Mouse (Mus musculus) kidney, embryonic 15.5 days (tissue): Measurements from ENCODE around the gene Vipr1. TPM values are rescaled to one million over a fixed set of nuclear protein-coding genes. Genes with fewer than 3 reads are reported as not detected.

Experiments
- ATAC-seq: fragments of 200-750 bp; cut with Nextera tagmentation; replicated peaks from 2 replicates; pipeline ENCODE4 v1.8.0; 2017; ENCODE audit warnings: moderate TSS enrichment; ENCODE audit not compliant: low FRiP score
- H3K27ac ChIP-seq: fragments of 300-500 bp; sonication (generic); 2 replicates; pipeline ENCODE4 v1.5.1; 2015; ENCODE audit warnings: mild to moderate bottlenecking, inconsistent platforms
- H3K27me3 ChIP-seq: fragments of 300-500 bp; sonication (generic); 2 replicates; pipeline ENCODE4 v1.6.1; 2015; ENCODE audit warnings: inconsistent platforms
- H3K36me3 ChIP-seq: fragments of 300-500 bp; sonication (generic); 2 replicates; pipeline ENCODE4 v1.6.1; 2015; ENCODE audit warnings: inconsistent platforms
- H3K4me1 ChIP-seq: fragments of 300-500 bp; sonication (generic); 2 replicates; pipeline ENCODE4 v1.6.1; 2015; ENCODE audit warnings: inconsistent platforms
- H3K4me2 ChIP-seq: fragments of 300-500 bp; sonication (generic); 2 replicates; pipeline ENCODE4 v1.6.1; 2015; ENCODE audit warnings: moderate library complexity, mild to moderate bottlenecking, inconsistent platforms
- H3K4me3 ChIP-seq: fragments of 300-500 bp; sonication (generic); replicated peaks from 2 replicates; pipeline ENCODE4 v1.5.1; 2015; ENCODE audit warnings: mild to moderate bottlenecking, inconsistent platforms
- H3K9ac ChIP-seq: fragments of 300-500 bp; sonication (generic); 2 replicates; pipeline ENCODE4 v1.6.1; 2015; ENCODE audit warnings: mild to moderate bottlenecking, inconsistent platforms
- H3K9me3 ChIP-seq: fragments of 300-500 bp; sonication (generic); replicated peaks from 2 replicates; pipeline ENCODE4 v1.6.1; 2016; ENCODE audit warnings: inconsistent platforms
- WGBS: fragments of 180-500 bp; shearing (Covaris S2); methylation state at CpG from one replicate; pipeline ENCODE4 v1.1.7; 2015; ENCODE audit warnings: mixed read lengths; 5-methylcytosine and 5-hydroxymethylcytosine counted together
- polyA plus RNA-seq: library from polyadenylated mRNA; unstranded; fragments of >200 nt; fragmentation: Nextera tagmentation; extraction: Ambion mirVana; gene quantifications from 2 replicates; pipeline ENCODE4 v1.2.1, GENCODE M21; 2015

Vipr1 gene
- polyA plus RNA-seq, 1 experiment from 2014 or later: 0.18 TPM

DNA sequence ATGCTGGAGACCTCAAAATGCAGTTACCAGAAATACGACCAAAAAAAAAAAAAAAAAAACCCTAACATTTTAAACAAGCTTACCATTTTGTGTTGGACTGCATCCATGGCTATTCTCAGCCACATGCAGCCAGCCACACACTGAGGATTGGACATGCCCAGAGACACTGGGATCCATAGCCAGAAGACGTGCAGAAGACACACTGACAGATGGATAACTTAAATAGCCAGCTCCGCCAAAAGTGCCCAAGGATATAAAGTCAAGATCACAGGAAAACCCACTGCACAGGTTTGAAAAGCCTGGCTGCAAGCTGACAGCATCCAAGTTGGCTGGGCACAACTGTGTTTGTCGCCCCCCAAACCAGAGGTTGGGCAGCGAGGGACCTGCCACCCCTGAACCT is 21.6 kb downstream of the Vipr1 start:
- Histone ChIP-seq H3K4me3 (no peak overlapping the region), H3K9me3 (no peaks in the 10 kb centered on the region), H3K9ac (no peak overlapping the region), H3K4me1 (peaks cover 13% of the 10 kb centered on the region), H3K36me3 (no peaks in the 10 kb centered on the region), H3K27me3 (peaks cover 43% of the 10 kb centered on the region), H3K4me2 (no peak overlapping the region), H3K27ac (no peak overlapping the region)
- no peak for ATAC-seq
- WGBS: 82% methylated on average over 5 of the region's 5 CpGs

DNA sequence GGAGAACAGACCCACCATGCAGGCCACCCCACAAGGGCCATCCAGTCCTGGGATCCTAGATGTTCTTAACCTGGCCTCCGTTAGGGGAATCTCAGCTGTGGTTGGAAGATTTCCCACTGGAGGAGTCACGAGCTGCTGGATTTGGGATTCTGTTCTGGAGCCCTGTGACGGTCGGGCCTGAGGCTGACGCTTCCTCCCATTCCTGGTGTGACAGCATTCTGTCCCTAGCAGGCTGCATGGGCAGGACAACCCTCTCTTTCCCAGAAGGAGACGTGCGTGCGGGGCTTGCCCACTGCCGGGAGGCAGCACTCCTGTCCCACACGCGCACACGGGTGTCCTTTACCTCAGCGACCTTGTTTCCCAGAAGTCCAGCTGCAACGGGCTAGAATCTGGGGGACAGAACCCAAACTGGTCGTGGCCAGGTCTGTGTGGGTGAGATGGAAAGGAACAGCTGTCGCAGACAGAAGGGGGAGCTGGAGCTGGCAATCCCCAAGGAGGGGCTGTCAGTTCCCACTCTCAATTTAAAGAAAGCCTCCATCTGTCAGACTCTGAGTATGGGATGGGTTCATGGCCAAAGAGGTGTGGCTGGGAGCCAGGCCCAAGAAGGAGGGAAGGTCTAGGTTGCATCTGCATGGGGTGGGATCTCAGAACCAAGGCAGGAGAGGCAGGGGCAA is 24.6 kb downstream of the Vipr1 start:
- Histone ChIP-seq H3K4me2 (no peak overlapping the region), H3K4me3 (no peak overlapping the region), H3K36me3 (no peaks in the 10 kb centered on the region), H3K27ac (no peak overlapping the region), H3K9ac (no peak overlapping the region), H3K9me3 (no peaks in the 10 kb centered on the region), H3K27me3 (peaks cover 64% of the 10 kb centered on the region), H3K4me1 (peaks cover 24% of the 10 kb centered on the region)
- ATAC-seq: no peak
- WGBS: 57% methylated on average over 16 of the region's 16 CpGs

DNA sequence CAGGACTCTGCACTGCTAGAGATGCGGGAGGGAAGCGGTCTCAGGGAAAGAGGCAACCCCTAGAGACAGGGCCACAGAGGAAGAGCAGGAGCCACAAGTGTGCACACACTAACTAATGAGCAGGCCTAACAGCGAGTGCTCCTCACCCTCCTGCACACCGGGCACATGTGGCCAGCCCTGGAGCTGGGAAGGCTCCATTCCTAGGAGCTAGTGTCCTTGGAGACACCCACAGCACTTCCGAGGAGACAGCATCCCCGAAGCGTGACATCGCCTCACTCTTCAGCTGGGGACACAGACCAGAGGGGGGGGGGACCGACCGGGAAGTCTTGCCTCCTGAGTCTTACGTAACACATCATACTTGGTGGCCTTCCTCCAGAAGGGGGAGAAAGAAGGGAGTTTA is 25.3 kb downstream of the Vipr1 start:
- H3K4me3 ChIP-seq: no peak overlapping the region
- H3K9me3 ChIP-seq: no peaks in the 10 kb centered on the region
- no peak overlapping the region for H3K27ac ChIP-seq
- peaks cover 64% of the 10 kb centered on the region for H3K27me3 ChIP-seq
- no peak overlapping the region for H3K9ac ChIP-seq
- H3K4me2 ChIP-seq: no peak overlapping the region
- H3K4me1 ChIP-seq: peaks cover 30% of the 10 kb centered on the region
- ATAC-seq: no peak
- 85% methylated on average over 11 of the region's 11 CpGs for WGBS
- no peaks in the 10 kb centered on the region for H3K36me3 ChIP-seq

DNA sequence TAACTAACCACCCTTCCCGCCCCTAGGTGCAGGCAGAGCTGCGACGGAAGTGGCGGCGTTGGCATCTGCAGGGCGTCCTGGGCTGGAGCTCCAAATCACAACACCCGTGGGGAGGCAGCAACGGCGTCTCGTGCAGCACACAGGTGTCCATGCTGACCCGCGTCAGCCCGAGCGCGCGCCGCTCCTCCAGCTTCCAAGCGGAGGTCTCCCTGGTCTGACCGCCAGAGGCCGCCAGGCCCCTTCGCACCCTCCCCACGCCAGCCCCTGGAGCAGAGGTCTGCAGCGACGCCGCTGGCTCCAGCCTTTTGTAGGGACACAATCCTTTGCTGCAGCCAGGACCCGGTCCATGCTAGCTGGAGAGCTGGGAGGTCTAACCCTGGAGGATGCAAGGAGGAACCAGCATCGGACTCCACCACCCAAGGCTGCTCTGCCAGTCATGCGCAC is 26.9 kb downstream of the Vipr1 start:
- Histone ChIP-seq H3K36me3 (no peaks in the 10 kb centered on the region), H3K4me3 (peak overlapping the region; percentile 30), H3K9ac (peak overlapping the region; percentile 12; the same call in 1 of the 2 replicates), H3K27me3 (peaks cover 62% of the 10 kb centered on the region), H3K9me3 (no peaks in the 10 kb centered on the region), H3K27ac (no peak overlapping the region), H3K4me2 (peak overlapping the region; percentile 64), H3K4me1 (peaks cover 30% of the 10 kb centered on the region)
- WGBS: 0% methylated on average over 28 of the region's 28 CpGs
- ATAC-seq: peak; percentile 76

DNA sequence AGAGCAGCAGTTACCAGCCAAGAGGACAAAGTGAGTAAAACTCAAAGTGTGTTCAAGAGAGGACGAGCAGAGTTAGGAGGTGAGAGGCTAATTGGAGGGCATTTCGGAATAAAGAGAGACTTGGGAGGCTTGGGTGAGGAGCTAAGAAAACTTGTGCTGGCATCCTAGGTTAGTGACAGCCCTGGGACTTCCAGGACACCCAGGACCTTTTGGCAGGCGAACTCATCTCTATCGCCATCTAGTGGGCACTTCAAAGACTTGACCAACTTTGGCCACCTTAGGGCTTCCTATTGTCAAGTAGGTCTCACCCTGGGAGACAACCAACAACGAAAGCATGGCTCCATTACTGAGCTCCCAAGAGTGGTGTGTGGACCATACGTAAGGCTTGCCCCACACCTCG is 28.8 kb downstream of the Vipr1 start:
- peaks cover 33% of the 10 kb centered on the region for H3K4me1 ChIP-seq
- 22% methylated on average over 7 of the region's 7 CpGs for WGBS
- no peaks in the 10 kb centered on the region for H3K9me3 ChIP-seq
- no peak overlapping the region for H3K9ac ChIP-seq
- H3K27me3 ChIP-seq: peaks cover 46% of the 10 kb centered on the region
- H3K36me3 ChIP-seq: no peaks in the 10 kb centered on the region
- H3K4me2 ChIP-seq: no peak overlapping the region
- H3K27ac ChIP-seq: no peak overlapping the region
- no peak overlapping the region for H3K4me3 ChIP-seq
- no peak for ATAC-seq

DNA sequence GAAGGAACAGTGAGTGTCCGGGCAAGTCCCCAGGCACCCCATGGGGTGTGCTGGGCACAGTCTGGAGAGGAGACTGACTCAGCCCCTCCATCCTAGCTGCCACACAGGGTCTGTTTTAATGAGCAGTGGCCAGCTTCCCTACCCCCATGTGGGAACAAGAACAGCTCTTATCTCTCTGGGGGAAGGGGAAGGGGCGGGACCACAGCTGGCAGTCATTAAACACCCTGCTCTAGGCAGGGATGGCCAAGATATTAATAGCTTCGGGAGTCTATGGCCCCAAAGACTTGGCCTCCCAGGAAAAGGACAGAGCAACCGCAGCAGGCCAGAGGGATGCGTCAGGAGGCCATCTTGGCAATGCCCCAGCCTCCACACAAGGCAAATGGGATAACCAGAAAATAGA is 29.8 kb downstream of the Vipr1 start:
- no peaks in the 10 kb centered on the region for H3K9me3 ChIP-seq
- H3K4me1 ChIP-seq: peaks cover 28% of the 10 kb centered on the region
- 53% methylated on average over 5 of the region's 5 CpGs for WGBS
- H3K27me3 ChIP-seq: peaks cover 39% of the 10 kb centered on the region
- no peaks in the 10 kb centered on the region for H3K36me3 ChIP-seq
- no peak for ATAC-seq
- no peak overlapping the region for H3K4me3 ChIP-seq
- no peak overlapping the region for H3K9ac ChIP-seq
- no peak overlapping the region for H3K27ac ChIP-seq
- no peak overlapping the region for H3K4me2 ChIP-seq

DNA sequence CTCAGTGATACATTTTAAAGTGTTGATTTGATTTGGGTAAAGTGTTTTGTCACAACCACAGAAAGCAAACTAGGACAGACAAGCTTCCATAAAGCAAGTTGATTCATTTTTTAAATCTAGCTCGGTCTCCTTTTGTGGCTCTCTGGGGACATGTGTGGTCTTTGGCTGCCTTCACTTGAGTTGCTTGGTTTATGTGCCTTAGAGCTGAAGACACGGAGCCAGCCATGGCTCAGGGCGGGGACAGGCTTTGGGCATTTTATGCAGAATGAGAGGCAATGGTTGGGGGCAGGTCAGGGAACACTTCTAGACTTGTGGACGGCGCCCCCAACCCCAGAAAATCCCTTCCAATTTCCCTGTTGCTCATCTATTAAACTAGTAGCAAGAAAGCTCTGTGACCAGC is 31.2 kb downstream of the Vipr1 start:
- ATAC-seq: no peak
- Histone ChIP-seq H3K36me3 (no peaks in the 10 kb centered on the region), H3K27ac (no peak overlapping the region), H3K4me3 (no peak overlapping the region), H3K4me2 (no peak overlapping the region), H3K27me3 (peaks cover 25% of the 10 kb centered on the region), H3K9me3 (no peaks in the 10 kb centered on the region), H3K4me1 (peaks cover 28% of the 10 kb centered on the region), H3K9ac (no peak overlapping the region)
- WGBS: 75% methylated on average over 5 of the region's 5 CpGs

DNA sequence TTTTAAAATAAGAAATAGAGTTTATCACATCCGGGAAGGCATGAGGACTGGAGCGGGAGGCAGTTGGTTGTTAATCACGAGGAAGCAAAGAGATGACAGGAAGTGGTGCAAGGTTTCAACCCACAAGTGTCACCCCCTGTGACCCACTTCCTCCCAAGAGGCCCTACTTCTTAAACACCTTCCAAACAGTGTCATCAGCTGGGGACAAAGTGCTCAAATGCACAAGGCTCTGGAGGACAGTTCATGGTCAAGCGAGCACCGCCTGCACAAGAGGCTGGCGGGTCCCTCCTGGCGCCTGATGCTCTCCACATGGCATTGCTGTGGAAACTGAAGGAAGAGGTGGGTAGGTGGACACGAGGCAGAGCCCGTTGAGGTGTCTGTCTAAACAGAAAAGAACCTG is 32.5 kb downstream of the Vipr1 start:
- peaks cover 23% of the 10 kb centered on the region for H3K4me1 ChIP-seq
- peaks cover 13% of the 10 kb centered on the region for H3K27me3 ChIP-seq
- no peaks in the 10 kb centered on the region for H3K36me3 ChIP-seq
- H3K4me2 ChIP-seq: no peak overlapping the region
- H3K9me3 ChIP-seq: no peaks in the 10 kb centered on the region
- no peak overlapping the region for H3K9ac ChIP-seq
- ATAC-seq: no peak
- 61% methylated on average over 9 of the region's 9 CpGs for WGBS
- H3K27ac ChIP-seq: no peak overlapping the region
- no peak overlapping the region for H3K4me3 ChIP-seq

DNA sequence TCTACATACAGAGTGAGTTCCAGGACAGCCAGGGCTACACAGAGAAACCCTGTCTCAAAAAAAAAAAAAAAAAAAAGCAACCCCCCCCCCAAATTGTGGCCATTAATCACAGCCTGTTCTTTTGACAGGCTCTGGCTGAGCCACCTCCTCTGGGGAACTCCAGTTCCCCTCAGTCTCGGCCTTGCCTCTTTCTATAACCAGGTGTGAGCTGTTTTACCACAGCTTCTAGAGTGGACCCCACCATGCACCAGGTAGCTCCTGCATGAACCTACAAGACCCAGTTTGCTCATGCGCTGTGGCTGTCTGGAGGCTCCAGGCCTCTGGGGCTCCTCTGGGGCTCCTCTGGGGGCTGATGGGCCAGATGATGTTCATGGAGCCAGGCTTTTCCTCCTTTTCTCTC is 33.0 kb downstream of the Vipr1 start:
- H3K4me1 ChIP-seq: peaks cover 21% of the 10 kb centered on the region
- ATAC-seq: no peak
- no peaks in the 10 kb centered on the region for H3K9me3 ChIP-seq
- 75% methylated on average over 2 of the region's 2 CpGs for WGBS
- no peak overlapping the region for H3K9ac ChIP-seq
- no peak overlapping the region for H3K4me2 ChIP-seq
- no peaks in the 10 kb centered on the region for H3K36me3 ChIP-seq
- no peak overlapping the region for H3K4me3 ChIP-seq
- H3K27me3 ChIP-seq: peaks cover 8% of the 10 kb centered on the region
- H3K27ac ChIP-seq: no peak overlapping the region

DNA sequence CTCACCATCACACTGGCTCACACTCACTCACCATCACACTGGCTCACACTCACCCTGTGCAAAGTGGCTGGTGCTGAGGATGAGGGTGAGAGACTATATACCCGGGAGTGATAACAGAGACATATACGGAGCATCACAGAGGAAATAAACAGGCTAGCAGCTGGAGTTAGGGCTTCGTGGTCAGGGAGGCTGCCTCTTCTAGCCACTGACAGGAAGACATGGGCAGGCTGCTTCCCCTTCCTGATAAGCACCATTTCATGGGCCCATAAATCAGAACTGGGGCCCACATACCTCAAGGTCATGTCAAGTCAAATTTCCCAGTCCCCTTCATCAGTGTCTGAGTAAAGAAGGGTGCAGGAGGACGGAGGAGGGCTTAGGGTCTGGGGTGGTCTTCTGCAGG is 34.6 kb downstream of the Vipr1 start:
- no peak overlapping the region for H3K4me2 ChIP-seq
- H3K27ac ChIP-seq: no peak overlapping the region
- 40% methylated on average over 4 of the region's 4 CpGs for WGBS
- no peak overlapping the region for H3K4me3 ChIP-seq
- H3K9me3 ChIP-seq: no peaks in the 10 kb centered on the region
- H3K27me3 ChIP-seq: no peaks in the 10 kb centered on the region
- no peak overlapping the region for H3K9ac ChIP-seq
- H3K36me3 ChIP-seq: 0 out of 2 replicates have a peak, but pooled peaks cover 4% of the 10 kb centered on the region
- H3K4me1 ChIP-seq: peaks cover 21% of the 10 kb centered on the region
- ATAC-seq: no peak

DNA sequence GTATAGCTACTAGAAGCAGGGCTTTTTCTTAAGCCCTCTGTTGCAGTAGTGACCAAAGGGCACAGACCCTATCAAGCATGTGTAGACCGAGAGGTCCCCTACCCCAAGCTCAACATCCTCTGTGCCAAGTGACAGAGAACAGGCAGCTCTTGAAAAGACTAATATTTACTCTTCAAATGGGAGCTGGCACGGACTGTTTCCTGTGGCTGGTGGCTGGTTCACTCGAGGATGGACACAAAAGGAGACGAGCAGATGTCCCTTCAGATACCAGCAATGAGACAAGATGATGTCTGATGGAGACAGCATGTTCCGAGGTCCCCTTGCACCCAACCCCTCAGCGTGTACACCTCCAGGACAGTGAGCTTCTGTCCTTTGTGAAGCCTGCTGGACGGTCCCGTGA is 35.0 kb downstream of the Vipr1 start:
- H3K9me3 ChIP-seq: no peaks in the 10 kb centered on the region
- peaks cover 8% of the 10 kb centered on the region; the same call in 1 of the 2 replicates for H3K36me3 ChIP-seq
- no peak overlapping the region for H3K27ac ChIP-seq
- H3K4me2 ChIP-seq: no peak overlapping the region
- H3K27me3 ChIP-seq: no peaks in the 10 kb centered on the region
- no peak overlapping the region for H3K4me3 ChIP-seq
- peaks cover 17% of the 10 kb centered on the region for H3K4me1 ChIP-seq
- no peak overlapping the region for H3K9ac ChIP-seq
- ATAC-seq: no peak
- 67% methylated on average over 8 of the region's 8 CpGs for WGBS

DNA sequence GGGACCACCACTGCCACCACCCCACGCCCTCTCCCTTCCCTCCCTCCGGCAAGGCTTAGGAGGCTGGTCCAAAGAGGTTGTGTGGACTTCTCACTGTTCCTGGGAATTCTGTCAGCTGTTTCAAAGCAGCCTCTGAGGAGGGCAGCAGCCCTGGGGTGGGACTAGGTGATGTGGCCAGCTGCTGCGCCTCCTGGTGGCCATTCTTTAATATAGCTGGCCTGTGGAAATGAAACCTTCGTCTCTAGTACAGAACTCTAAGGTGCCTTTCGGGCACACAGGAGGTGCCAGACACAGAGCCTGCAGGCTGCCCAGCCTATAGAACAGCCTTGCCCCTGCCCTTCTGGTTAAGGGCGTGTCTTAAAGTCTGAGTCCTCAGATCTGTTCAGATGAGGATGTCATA is 37.0 kb downstream of the Vipr1 start:
- peaks cover 15% of the 10 kb centered on the region for H3K4me1 ChIP-seq
- ATAC-seq: 0 out of 2 replicates have a peak, but pooled peaks have one; percentile 49
- peaks cover 22% of the 10 kb centered on the region for H3K36me3 ChIP-seq
- 24% methylated on average over 6 of the region's 6 CpGs for WGBS
- no peaks in the 10 kb centered on the region for H3K9me3 ChIP-seq
- H3K4me3 ChIP-seq: no peak overlapping the region
- H3K9ac ChIP-seq: no peak overlapping the region
- no peak overlapping the region for H3K27ac ChIP-seq
- no peak overlapping the region for H3K4me2 ChIP-seq
- H3K27me3 ChIP-seq: no peaks in the 10 kb centered on the region

DNA sequence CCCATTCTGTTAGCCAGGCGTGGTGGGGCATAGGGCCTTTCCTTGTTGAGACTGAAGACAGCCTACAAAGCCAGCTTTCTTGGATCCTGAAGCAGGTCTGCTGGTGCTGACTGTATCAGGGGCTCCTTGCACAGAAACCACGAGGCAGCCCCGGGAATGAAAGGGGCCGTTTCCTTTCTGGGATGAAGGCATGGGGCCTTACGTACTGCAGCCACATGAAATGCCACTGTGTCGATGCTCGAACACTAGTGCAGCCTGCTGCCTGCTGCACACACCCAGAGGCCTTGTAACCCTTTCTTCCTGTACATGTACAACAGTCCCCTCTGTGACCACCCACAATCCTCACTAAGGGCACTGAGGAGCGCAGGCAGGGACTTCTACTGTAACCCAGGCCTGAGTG is 38.7 kb downstream of the Vipr1 start:
- no peak overlapping the region for H3K9ac ChIP-seq
- WGBS: 74% methylated on average over 8 of the region's 8 CpGs

More for the DNA sequence above, 38.7 kb downstream of the Vipr1 start:
- Histone ChIP-seq H3K4me2 (no peak overlapping the region), H3K36me3 (peaks cover 32% of the 10 kb centered on the region), H3K27me3 (no peaks in the 10 kb centered on the region), H3K9me3 (no peaks in the 10 kb centered on the region), H3K4me1 (peaks cover 12% of the 10 kb centered on the region), H3K27ac (no peak overlapping the region), H3K4me3 (no peak overlapping the region)
- ATAC-seq: no peak
